Mouse (Mus musculus) hindbrain, embryonic 16.5 days (tissue): ENCODE data around the gene Hlf. TPM values are rescaled to one million over a fixed set of nuclear protein-coding genes. Genes with fewer than 3 reads are reported as not detected.

Experiments
- ATAC-seq: fragments of 200-750 bp; cut with Nextera tagmentation; 2 replicates; pipeline ENCODE4 v1.8.0; 2017; ENCODE audit warnings: moderate TSS enrichment, moderate library complexity
- H3K27ac ChIP-seq: fragments of 300-500 bp; sonication (generic); 2 replicates; pipeline ENCODE4 v1.5.1; 2014; ENCODE audit warnings: low read depth, mild to moderate bottlenecking, control low read depth, low read length, moderate library complexity
- H3K27me3 ChIP-seq: fragments of 300-500 bp; sonication (generic); replicated peaks from 2 replicates; pipeline ENCODE4 v1.6.1; 2014; ENCODE audit warnings: low read length; ENCODE audit not compliant: control insufficient read depth, insufficient read depth
- H3K36me3 ChIP-seq: fragments of 300-500 bp; sonication (generic); 2 replicates; pipeline ENCODE4 v1.6.1; 2014; ENCODE audit warnings: mild to moderate bottlenecking, low read length, moderate library complexity, mixed read lengths; ENCODE audit not compliant: control insufficient read depth, insufficient read depth
- H3K4me1 ChIP-seq: fragments of 300-500 bp; sonication (generic); 2 replicates; pipeline ENCODE4 v1.6.1; 2014; ENCODE audit warnings: low read depth, low read length; ENCODE audit not compliant: control insufficient read depth, insufficient read depth
- H3K4me2 ChIP-seq: fragments of 300-500 bp; sonication (generic); 2 replicates; pipeline ENCODE4 v1.6.1; 2014; ENCODE audit warnings: mild to moderate bottlenecking, low read length, control low read depth, moderate library complexity
- H3K4me3 ChIP-seq: fragments of 300-500 bp; sonication (generic); 2 replicates; pipeline ENCODE4 v1.5.1; 2014; ENCODE audit warnings: mild to moderate bottlenecking, low read length, control low read depth, moderate library complexity
- H3K9ac ChIP-seq: fragments of 300-500 bp; sonication (generic); 2 replicates; pipeline ENCODE4 v1.6.1; 2014; ENCODE audit warnings: low read depth, mild to moderate bottlenecking, control low read depth, low read length, moderate library complexity
- H3K9me3 ChIP-seq: fragments of 300-500 bp; sonication (generic); 2 replicates; pipeline ENCODE4 v1.6.1; 2014; ENCODE audit warnings: mild to moderate bottlenecking, low read length, moderate library complexity; ENCODE audit not compliant: control insufficient read depth
- WGBS: fragments of 180-500 bp; shearing (Covaris S2); extraction: QIAGEN DNeasy Blood & Tissue Kit; methylation state at CpG from one replicate; pipeline ENCODE4 v1.1.7; 2014; 5-methylcytosine and 5-hydroxymethylcytosine counted together
- polyA plus RNA-seq: library from polyadenylated mRNA; unstranded; fragments of >200 nt; fragmentation: Nextera tagmentation; extraction: Ambion mirVana; gene quantifications from 2 replicates; pipeline ENCODE4 v1.2.1, GENCODE M21; 2015

Hlf gene
- polyA plus RNA-seq = 5.5 and 7.1 TPM in 2 replicates

GRCm38 (mm10) chr11:90390817-90391173 is at the start of gene Hlf:
Gene Hlf, minus strand, starts transcription at chr11:90390895.
- 0% methylated on average over 31 of the region's 40 CpGs for WGBS
- peaks cover 12% of the 10 kb centered on the region for H3K27me3 ChIP-seq
- no peak within 1 kb of the TSS for H3K27ac ChIP-seq

GRCm38 (mm10) chr11:90438768-90439167 is 48.1 kb upstream of the Hlf start:
- H3K4me3 ChIP-seq = no peak overlapping the region
- H3K4me2 ChIP-seq = no peak overlapping the region
- no peak overlapping the region for H3K27ac ChIP-seq
- no peaks in the 10 kb centered on the region for H3K4me1 ChIP-seq
- H3K36me3 ChIP-seq = no peaks in the 10 kb centered on the region
- WGBS = 83% methylated on average over 5 of the region's 5 CpGs
- no peak overlapping the region for H3K9ac ChIP-seq
- no peaks in the 10 kb centered on the region for H3K27me3 ChIP-seq
- ATAC-seq = no peak
- H3K9me3 ChIP-seq = no peaks in the 10 kb centered on the region; the same call in 1 of the 2 replicates

More at GRCm38 (mm10) chr11:90390817-90391173, at the start of gene Hlf:
- peak within 1 kb of the TSS; percentile 96 for H3K4me2 ChIP-seq
- peak within 1 kb of the TSS; percentile 58 for H3K4me3 ChIP-seq
- peak within 1 kb of the TSS; percentile 63 for H3K9ac ChIP-seq
- ATAC-seq = peak; percentile 99
- H3K36me3 ChIP-seq = no peaks in the 10 kb centered on the region
- H3K9me3 ChIP-seq = no peaks in the 10 kb centered on the region
- H3K4me1 ChIP-seq = peaks cover 4% of the 10 kb centered on the region

GRCm38 (mm10) chr11:90425207-90425525 is 34.5 kb upstream of the Hlf start:
- WGBS = 80% methylated on average over 4 of the region's 4 CpGs

GRCm38 (mm10) chr11:90424334-90425206 is 33.9 kb upstream of the Hlf start:
- H3K27me3 ChIP-seq = no peaks in the 10 kb centered on the region; the same call in 1 of the 2 replicates
- H3K9me3 ChIP-seq = no peaks in the 10 kb centered on the region
- no peak overlapping the region for H3K4me3 ChIP-seq
- H3K4me2 ChIP-seq = no peak overlapping the region
- no peak overlapping the region for H3K27ac ChIP-seq
- peaks cover 3% of the 10 kb centered on the region; the same call in 1 of the 2 replicates for H3K4me1 ChIP-seq
- H3K36me3 ChIP-seq = no peaks in the 10 kb centered on the region
- no peak overlapping the region for H3K9ac ChIP-seq
- WGBS = 69% methylated on average over 11 of the region's 11 CpGs
- 0 out of 2 replicates have a peak, but pooled peaks have one; percentile 27 for ATAC-seq

More at GRCm38 (mm10) chr11:90425207-90425525, 34.5 kb upstream of the Hlf start:
- no peak overlapping the region for H3K4me3 ChIP-seq
- H3K9me3 ChIP-seq = no peaks in the 10 kb centered on the region
- H3K4me1 ChIP-seq = peaks cover 3% of the 10 kb centered on the region; the same call in 1 of the 2 replicates
- no peak for ATAC-seq
- no peak overlapping the region for H3K27ac ChIP-seq
- H3K4me2 ChIP-seq = no peak overlapping the region
- no peaks in the 10 kb centered on the region; the same call in 1 of the 2 replicates for H3K27me3 ChIP-seq
- no peaks in the 10 kb centered on the region for H3K36me3 ChIP-seq
- H3K9ac ChIP-seq = no peak overlapping the region

- Histone ChIP-seq H3K27me3 (peaks cover 5% of the 10 kb centered on the region; the same call in 1 of the 2 replicates), H3K4me2 (no peak overlapping the region), H3K27ac (no peak overlapping the region), H3K36me3 (no peaks in the 10 kb centered on the region), H3K9me3 (no peaks in the 10 kb centered on the region), H3K4me3 (no peak overlapping the region), H3K4me1 (peaks cover 3% of the 10 kb centered on the region; the same call in 1 of the 2 replicates), H3K9ac (no peak overlapping the region)
- no peak for ATAC-seq
- 69% methylated on average over 3 of the region's 3 CpGs for WGBS
These were observed 33.2 kb upstream of the Hlf start for GRCm38 (mm10) chr11:90423896-90424295.

- WGBS = 93% methylated on average over 11 of the region's 11 CpGs
- H3K4me2 ChIP-seq = no peak overlapping the region
- H3K36me3 ChIP-seq = no peaks in the 10 kb centered on the region
- no peak for ATAC-seq
- no peak overlapping the region for H3K4me3 ChIP-seq
- no peak overlapping the region for H3K27ac ChIP-seq
- peaks cover 5% of the 10 kb centered on the region for H3K4me1 ChIP-seq
- H3K27me3 ChIP-seq = peaks cover 5% of the 10 kb centered on the region; the same call in 1 of the 2 replicates
- no peaks in the 10 kb centered on the region for H3K9me3 ChIP-seq
- H3K9ac ChIP-seq = no peak overlapping the region
These were observed 29.0 kb upstream of the Hlf start for GRCm38 (mm10) chr11:90419706-90420105.

- under 1% methylated on average over 41 of the region's 42 CpGs for WGBS
- peak overlapping the region; percentile 48 for H3K4me3 ChIP-seq
- H3K27me3 ChIP-seq = peaks cover 5% of the 10 kb centered on the region; the same call in 1 of the 2 replicates
- ATAC-seq = peak; percentile 99
- peaks cover 2% of the 10 kb centered on the region; the same call in 1 of the 2 replicates for H3K4me1 ChIP-seq
- no peaks in the 10 kb centered on the region for H3K36me3 ChIP-seq
- no peak overlapping the region for H3K27ac ChIP-seq
- peak overlapping the region; percentile 57 for H3K9ac ChIP-seq
- H3K9me3 ChIP-seq = no peaks in the 10 kb centered on the region
- H3K4me2 ChIP-seq = peak overlapping the region; percentile 96
These were observed 27.2 kb upstream of the Hlf start for GRCm38 (mm10) chr11:90417921-90418320.

- H3K4me3 ChIP-seq = no peak overlapping the region
- H3K27ac ChIP-seq = no peak overlapping the region
- no peaks in the 10 kb centered on the region for H3K9me3 ChIP-seq
- no peak overlapping the region for H3K4me2 ChIP-seq
- no peak for ATAC-seq
- no peak overlapping the region for H3K9ac ChIP-seq
- WGBS = 76% methylated on average over 5 of the region's 5 CpGs
- peaks cover 5% of the 10 kb centered on the region; the same call in 1 of the 2 replicates for H3K27me3 ChIP-seq
- peaks cover 2% of the 10 kb centered on the region; the same call in 1 of the 2 replicates for H3K4me1 ChIP-seq
- no peaks in the 10 kb centered on the region for H3K36me3 ChIP-seq
These were observed 26.3 kb upstream of the Hlf start for GRCm38 (mm10) chr11:90417011-90417410.

- Histone ChIP-seq H3K36me3 (no peaks in the 10 kb centered on the region), H3K27me3 (no peaks in the 10 kb centered on the region), H3K27ac (no peak overlapping the region), H3K4me3 (no peak overlapping the region), H3K9me3 (no peaks in the 10 kb centered on the region), H3K4me1 (no peaks in the 10 kb centered on the region), H3K4me2 (no peak overlapping the region), H3K9ac (no peak overlapping the region)
- WGBS = 61% methylated on average over 6 of the region's 6 CpGs
- ATAC-seq = no peak
These were observed 8.2 kb upstream of the Hlf start for GRCm38 (mm10) chr11:90398850-90399249.
